Mouse (Mus musculus): ENCODE measurements around the gene Vmn1r202.
"Not testable (repeated sequence)": the region's sequence is repeated elsewhere in the genome, so short reads cannot be mapped to it uniquely, and the experiment has no call there.

Gene Vmn1r202

GRCm38 (mm10) chr13:22505281-22505680 is at the start of gene Vmn1r202:
Gene Vmn1r202, minus strand, starts transcription at chr13:22505381.
- DNase-seq (ENCODE audit: low spot score in 2 of 2) = no peak

- not testable (repeated sequence) for DNase-seq (ENCODE audit: low spot score in 2 of 2)
Observed at GRCm38 (mm10) chr13:22552898-22553297, 47.7 kb upstream of the Vmn1r202 start, which contains the start of gene Vmn1r204. Gene Vmn1r204, plus strand, starts transcription at chr13:22553198.

GRCm38 (mm10) chr13:22517814-22518213 is 12.6 kb upstream of the Vmn1r202 start, which contains the start of gene Vmn1r203:
Gene Vmn1r203, plus strand, starts transcription at chr13:22518114.
- DNase-seq (ENCODE audit: low spot score in 2 of 2) = no peak

GRCm38 (mm10) chr13:22502431-22502830 is 2.8 kb downstream of the Vmn1r202 start:
- no peak for DNase-seq (ENCODE audit: low spot score in 2 of 2)

- DNase-seq (ENCODE audit: low spot score in 2 of 2) = no peak
Observed at GRCm38 (mm10) chr13:22471623-22472022, 33.6 kb downstream of the Vmn1r202 start, which contains the start of gene Vmn1r201. Gene Vmn1r201, plus strand, starts transcription at chr13:22471923.

GRCm38 (mm10) chr13:22455145-22455544 is 50.0 kb downstream of the Vmn1r202 start:
- DNase-seq (ENCODE audit: low spot score in 2 of 2) = no peak

All from spleen, postnatal 14 days (tissue).